Mouse (Mus musculus) heart, postnatal 0 days (tissue): ENCODE measurements around the gene Upk3bl.

Experiments
- CTCF ChIP-seq: IDR thresholded peaks from 2 replicates; pipeline ENCODE4 v1.5.1; 2016; ENCODE audit warnings: antibody characterized with exemption, control low read depth, low read depth
- EP300 ChIP-seq: IDR thresholded peaks from 2 replicates; pipeline ENCODE4 v1.6.1; 2016; ENCODE audit warnings: antibody characterized with exemption, low read depth

DNA sequence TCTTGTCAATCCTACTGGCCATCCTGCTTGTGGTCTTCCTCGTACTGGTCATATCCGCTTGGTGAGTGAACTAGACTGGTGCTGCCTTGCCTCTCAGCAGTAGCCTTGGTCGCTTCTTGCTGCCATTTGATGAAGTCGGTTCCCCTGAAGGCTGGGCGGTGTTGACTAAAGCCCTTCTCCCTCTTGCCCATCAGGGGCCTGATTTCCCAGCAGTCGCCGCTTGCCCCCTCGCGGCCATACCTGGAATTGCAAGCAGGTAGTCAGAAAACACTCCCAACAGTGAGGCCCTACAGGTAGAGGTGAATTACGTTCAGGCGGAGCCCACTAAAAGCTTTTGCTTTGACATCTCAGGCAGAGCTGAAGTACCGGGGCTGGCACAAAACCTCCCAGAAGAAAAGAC lies 7.3 kb downstream of the Upk3bl start:
- TF ChIP-seq CTCF (peak; percentile 97), EP300 (no peak)
